Mouse (Mus musculus) WW6 (cell line): Measurements from ENCODE around the gene Rnf150.
A peak's percentile ranks its signal among the peaks of the same experiment; 100 is the strongest.

Experiments used
- DNase-seq: peaks from one replicate; pipeline ENCODE4 v3.0.0-alpha.2; 2013; ENCODE audit warnings: low read depth, low spot score

Gene Rnf150

DNA sequence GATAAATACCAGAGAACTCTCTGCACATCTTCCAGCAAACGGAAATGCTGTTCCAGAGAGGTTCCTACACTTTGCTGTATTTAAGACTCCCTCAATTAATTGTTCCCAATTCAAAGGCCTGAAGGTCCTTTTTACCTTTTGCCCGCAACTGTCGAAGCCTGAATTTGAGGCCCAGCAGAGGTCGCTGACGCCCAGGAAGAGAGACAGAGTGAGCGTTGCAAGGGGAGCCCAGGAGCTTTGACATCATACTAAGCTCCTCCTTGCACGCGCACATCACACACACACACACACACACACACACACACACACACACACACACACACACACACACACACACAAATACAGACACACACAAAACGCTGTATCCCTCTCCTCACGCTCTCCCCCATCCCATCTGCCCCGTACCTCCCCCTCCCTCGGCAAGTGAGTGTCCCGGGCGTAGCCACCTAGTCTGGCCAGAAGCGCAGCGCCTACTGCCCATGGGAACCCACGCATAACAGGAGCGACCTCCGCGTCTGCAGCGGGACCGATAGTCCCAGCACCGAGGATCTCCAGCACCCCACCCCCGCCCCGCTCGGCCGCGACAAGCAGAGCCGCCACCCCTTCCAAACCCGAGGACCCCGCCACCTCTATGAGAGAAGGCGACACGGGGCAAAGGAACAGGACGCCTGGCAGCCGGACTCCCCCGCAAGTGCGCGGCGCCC is at the start of gene Rnf150:
Gene Rnf150, plus strand, starts transcription at position 316 of the 704 bp plus-strand sequence.
- peak; percentile 49 for DNase-seq

DNA sequence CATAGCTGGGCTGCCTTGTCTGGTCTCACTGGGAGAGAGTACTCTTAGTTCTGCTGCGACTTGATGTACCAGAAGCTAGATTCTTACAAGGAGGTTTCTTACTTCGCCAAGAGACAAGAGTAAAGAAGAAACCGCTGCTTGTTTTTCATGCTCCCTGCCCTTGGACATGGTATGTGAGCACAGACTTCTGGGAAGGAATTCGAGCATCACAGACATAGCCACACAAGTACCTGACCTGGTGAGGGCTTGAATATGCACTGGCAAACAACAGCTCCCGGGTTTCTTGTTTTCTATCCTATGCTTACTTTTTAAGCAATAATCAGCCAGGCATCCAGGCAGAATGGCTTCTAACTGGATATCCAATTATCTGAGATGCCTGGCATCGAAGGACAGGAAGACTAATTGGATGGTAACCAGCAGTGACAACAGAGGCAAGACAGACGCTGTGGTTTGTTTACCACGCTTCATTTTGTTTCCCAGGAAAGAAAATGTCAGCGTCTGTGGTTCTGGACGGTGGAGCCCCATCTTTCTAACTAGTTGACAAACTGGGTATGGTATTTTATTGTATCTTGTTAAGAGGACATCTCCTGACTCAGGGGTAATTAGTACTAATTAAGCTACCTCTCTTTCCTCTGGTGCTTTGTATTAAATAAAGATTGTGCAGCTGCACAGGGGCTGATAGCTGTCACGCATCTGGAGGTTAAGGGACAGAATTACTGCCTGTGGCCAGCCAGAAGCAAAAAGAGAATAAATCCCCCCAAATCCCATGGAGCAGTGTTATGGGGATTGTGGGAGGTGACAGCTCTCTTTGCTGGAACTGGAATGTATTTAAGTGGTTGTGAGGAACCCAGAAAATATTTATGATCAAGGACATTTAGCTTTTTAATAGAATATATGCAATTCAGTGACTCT is 36.8 kb upstream of the Rnf150 start:
- no peak for DNase-seq

DNA sequence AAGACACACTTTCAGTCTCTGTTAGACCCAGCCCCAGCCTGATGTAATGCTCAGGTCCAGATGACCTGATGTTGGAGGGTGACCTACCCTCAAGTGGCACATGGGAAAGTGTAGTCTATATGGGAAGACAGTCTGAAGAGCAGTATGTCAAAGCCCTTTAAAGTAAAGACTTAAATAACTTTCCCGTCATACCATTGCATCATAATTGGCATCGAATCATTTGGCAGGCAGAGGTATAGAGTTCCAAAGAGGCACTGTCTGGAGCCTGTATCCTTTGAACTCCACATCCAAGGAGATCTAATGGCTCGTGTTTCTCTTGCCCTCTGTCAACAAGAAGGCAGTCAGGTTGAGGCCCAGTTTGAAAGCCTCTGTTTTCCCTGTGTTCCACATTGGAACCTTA is 22.7 kb upstream of the Rnf150 start:
- no peak for DNase-seq

DNA sequence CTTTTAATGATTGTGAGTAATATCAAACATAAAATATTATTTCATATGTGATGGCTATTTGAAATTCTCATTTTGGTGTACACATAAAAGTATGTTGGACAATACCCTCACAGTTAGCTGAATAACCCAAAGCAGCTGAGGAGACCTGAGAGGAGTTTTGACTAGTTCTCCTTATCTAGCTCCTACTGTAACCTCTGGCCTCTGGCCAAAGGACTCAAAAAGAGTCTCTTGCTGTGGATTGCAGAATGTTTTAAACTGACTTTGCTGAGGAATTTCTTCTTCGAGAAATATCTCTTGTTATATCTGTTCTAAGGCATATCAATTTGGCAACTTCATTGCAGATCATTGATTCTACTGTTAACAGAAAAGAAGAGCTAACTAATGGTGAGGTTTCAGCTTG is 22.2 kb upstream of the Rnf150 start:
- DNase-seq, result no peak

GRCm38 (mm10) chr8:82841520-82842142 is 21.5 kb upstream of the Rnf150 start:
- DNase-seq, result no peak

GRCm38 (mm10) chr8:82843697-82844096 is 19.5 kb upstream of the Rnf150 start:
- no peak for DNase-seq

- DNase-seq, result no peak
Observed at GRCm38 (mm10) chr8:82844413-82844812, 18.7 kb upstream of the Rnf150 start.

DNA sequence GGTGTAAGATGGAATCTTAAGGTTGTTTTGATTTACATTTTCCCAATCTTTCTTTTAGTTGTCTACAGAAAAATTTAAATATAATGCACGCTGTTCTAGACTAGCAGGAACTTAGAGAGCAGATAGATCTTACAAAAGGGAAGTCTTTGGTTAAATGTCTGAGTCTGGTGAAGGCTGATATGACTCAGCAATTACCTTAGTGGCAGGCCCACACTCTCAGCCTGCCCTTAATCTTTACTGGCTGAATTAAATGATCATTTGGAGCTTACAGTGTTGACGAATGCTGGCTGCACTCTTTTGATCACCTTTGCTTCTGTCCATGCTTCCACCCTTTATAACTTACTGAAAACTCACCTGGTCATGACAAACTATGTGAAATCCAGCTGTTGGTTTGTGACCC is 17.1 kb upstream of the Rnf150 start:
- DNase-seq, result no peak

DNA sequence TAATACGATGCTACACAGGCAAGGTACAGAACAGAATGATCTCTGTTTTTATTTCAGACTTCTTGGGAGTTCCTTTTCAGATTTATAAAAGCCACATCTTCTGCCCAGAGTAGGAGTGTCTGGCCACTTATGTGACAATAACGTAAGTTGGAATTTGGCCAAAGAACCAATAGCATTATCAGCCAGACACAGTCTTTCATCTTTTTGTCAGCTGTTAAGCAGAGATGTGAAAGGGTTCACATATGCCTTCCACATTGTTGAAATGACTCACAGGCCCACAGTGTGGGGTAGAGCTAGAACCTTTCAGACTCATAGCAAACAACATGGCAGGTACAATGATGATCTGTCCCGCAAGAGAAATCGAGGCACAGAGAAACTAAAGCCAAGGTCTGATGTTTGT is 16.4 kb upstream of the Rnf150 start:
- DNase-seq, result no peak

GRCm38 (mm10) chr8:82858541-82859342 is 4.4 kb upstream of the Rnf150 start:
- DNase-seq, result no peak

DNA sequence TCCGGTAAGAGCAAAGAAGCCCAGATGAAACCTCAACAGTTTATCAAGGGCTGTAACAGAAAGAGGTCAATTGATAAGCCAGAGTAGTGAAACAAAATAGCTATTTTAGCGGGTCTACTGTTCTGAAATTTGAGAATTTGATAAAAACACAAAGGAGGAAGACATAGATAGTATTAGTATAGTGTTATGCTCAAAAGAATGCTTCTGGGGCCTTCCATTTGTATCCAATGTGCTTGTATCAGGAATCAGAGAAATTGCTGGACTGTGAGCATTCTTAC is 3.9 kb upstream of the Rnf150 start:
- no peak for DNase-seq

DNA sequence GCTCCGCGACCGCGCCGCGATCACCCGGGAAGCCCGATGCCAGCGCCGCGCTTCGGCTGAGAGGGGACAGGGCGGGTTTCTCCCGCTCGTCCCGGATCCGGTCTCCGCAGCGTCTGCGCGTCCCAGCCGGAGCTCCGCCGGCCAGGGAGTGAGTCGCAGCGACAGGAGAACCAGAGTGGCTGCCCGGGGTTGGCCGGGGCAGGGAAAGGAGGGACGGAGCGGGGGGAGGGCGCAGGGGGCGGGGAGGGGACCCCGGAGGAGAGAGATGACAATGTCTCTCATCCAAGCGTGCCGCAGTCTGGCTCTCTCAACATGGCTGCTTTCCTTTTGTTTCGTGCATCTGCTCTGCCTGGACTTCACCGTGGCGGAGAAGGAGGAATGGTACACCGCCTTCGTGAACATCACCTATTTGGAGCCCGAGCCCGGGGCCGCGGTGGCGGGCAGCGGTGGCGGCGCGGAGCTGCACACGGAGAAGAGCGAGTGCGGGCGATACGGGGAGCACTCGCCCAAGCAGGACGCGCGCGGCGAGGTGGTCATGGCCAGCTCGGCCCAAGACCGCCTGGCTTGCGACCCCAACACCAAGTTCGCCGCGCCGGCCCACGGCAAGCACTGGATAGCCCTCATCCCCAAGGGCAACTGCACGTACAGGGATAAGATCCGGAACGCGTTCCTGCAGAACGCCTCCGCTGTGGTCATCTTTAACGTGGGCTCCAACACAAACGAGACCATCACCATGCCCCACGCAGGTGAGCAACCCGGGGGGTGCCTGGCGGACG is 777 bp downstream of the Rnf150 start:
- DNase-seq, result peak; percentile 16

DNA sequence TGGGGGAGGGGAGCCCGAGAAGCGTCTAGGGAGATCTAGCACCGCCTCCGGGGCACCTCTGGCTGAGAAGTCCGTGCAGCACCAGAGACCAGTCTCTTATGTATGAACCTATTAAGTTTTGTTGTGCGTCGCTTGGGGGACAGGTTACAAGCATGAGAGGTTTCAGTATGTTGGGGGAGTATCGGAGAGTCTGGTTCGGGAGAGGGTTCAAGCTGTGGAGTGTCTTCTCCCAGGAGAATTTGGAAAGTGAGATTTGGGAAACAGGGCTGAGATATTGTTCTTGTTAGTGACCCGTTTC is 1.3 kb downstream of the Rnf150 start:
- peak; percentile 13 for DNase-seq

DNA sequence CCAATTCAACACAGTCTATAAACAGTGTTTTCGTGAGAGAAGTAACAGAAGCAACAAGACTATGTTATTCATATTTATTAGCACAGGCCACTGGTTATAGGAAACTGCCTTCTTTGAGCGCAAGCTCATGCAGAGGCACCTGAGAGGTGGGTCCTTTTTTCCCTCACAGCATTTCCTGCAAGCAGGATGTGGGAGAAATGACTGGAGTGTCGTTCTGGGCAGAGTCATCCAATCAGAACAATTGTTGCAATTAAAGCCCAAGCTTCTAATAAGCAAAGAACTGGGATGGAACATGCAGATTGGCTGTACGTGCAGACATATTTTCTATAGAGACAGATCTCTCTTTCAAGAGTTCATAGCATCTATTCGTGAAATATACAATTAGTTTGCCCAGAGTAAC is 2.1 kb downstream of the Rnf150 start:
- no peak for DNase-seq

GRCm38 (mm10) chr8:82866251-82866650 is 3.1 kb downstream of the Rnf150 start:
- no peak for DNase-seq

DNA sequence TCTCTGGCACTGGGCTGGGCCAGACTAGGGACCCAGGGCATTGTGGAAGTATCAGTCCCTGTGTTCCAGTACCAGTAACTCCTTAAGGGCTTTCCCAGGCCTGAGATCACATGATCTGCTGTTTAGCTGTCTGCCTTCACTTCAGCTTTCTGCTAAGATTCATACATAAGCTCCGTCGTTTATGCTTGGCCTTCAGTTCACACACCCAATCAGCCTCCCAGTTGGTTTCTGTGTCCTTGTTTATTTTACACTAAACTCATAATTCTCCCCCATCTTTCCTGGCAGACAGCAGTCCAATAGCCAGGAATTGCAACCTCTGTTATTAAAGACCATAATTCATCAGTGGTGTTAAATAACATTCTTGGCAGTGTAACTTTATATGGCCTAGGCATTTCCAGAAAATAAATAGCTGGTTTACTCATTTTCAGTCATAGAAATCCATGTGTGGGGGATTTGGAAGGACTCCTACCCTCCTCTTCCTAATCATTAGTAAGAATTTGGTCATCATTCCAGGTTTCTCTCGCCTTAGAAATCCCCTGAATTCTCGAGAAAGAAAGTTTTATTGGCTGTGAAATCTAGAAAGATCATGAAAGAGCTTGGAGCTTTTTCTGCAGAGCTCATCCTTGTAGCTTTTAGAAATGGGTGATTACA is 7.8 kb downstream of the Rnf150 start:
- no peak for DNase-seq

GRCm38 (mm10) chr8:82871986-82872385 is 8.8 kb downstream of the Rnf150 start:
- DNase-seq, result no peak

GRCm38 (mm10) chr8:82874102-82874501 is 10.9 kb downstream of the Rnf150 start:
- no peak for DNase-seq

GRCm38 (mm10) chr8:82875135-82875534 is 12.0 kb downstream of the Rnf150 start:
- no peak for DNase-seq

GRCm38 (mm10) chr8:82884480-82884879 is 21.3 kb downstream of the Rnf150 start:
- no peak for DNase-seq

DNA sequence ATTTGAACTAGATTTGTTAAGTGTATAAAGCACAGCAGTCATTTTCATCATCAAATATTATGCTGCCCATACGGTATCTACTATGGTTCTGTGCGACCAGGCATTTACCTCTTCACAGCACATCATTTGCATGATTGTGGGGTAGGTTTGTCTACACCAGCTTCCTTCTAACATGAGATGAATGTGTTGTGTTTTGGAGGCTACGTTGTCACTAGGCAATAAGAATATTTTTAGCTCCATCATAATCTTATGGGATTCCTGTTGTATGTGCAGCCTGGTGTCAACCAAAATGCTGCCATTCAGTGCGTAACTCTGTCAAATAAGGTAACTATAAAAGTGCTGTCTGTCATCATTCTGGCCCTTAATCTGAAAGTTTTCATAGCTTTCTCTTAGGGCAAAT is 24.1 kb downstream of the Rnf150 start:
- no peak for DNase-seq
